Mouse (Mus musculus): Measurements from ENCODE around the gene Atp13a2. TPM values are rescaled to one million over a fixed set of nuclear protein-coding genes. Genes with fewer than 3 reads are reported as not detected.

Atp13a2 gene
- polyA plus RNA-seq (2014; fragmentation: Nextera tagmentation; extraction: Ambion mirVana) = 36.0 and 37.1 TPM in 2 replicates

- Histone ChIP-seq H3K27ac (ENCODE audit: low read length) (no peak within 1 kb of the TSS), H3K4me3 (ENCODE audit: low read depth, low read length) (peak within 1 kb of the TSS; percentile 89), H3K36me3 (ENCODE audit: control insufficient read depth, insufficient read depth, low read length) (no peaks in the 10 kb centered on the region), H3K9ac (replicated peaks; ENCODE audit: low read depth, low read length) (peak within 1 kb of the TSS; percentile 84), H3K4me1 (ENCODE audit: control insufficient read depth, insufficient read depth, low read length) (peaks cover 13% of the 10 kb centered on the region; the same call in 1 of the 2 replicates), H3K27me3 (ENCODE audit: control insufficient read depth, insufficient read depth, low read length) (no peaks in the 10 kb centered on the region), H3K4me2 (replicated peaks; ENCODE audit: low read depth, low read length) (peak within 1 kb of the TSS; percentile 83), H3K9me3 (ENCODE audit: control insufficient read depth, low read depth, low read length) (no peaks in the 10 kb centered on the region)
- under 1% methylated on average over 58 of the region's 58 CpGs for WGBS
- ATAC-seq (ENCODE audit: insufficient number of reproducible peaks, insufficient read depth, low FRiP score, low read depth) = peak; percentile 85
Measured at GRCm38 (mm10) chr4:140986711-140987395, at the start of gene Atp13a2. TSS of gene Atp13a2 (plus strand) at chr4:140986873.

- no peak for ATAC-seq (ENCODE audit: insufficient number of reproducible peaks, insufficient read depth, low FRiP score, low read depth)
- Histone ChIP-seq H3K36me3 (ENCODE audit: control insufficient read depth, insufficient read depth, low read length) (no peaks in the 10 kb centered on the region), H3K4me2 (replicated peaks; ENCODE audit: low read depth, low read length) (no peak overlapping the region), H3K27me3 (ENCODE audit: control insufficient read depth, insufficient read depth, low read length) (no peaks in the 10 kb centered on the region), H3K4me1 (ENCODE audit: control insufficient read depth, insufficient read depth, low read length) (no peaks in the 10 kb centered on the region), H3K9ac (replicated peaks; ENCODE audit: low read depth, low read length) (no peak overlapping the region), H3K4me3 (ENCODE audit: low read depth, low read length) (no peak overlapping the region), H3K27ac (ENCODE audit: low read length) (no peak overlapping the region), H3K9me3 (ENCODE audit: control insufficient read depth, low read depth, low read length) (no peaks in the 10 kb centered on the region)
- WGBS = 88% methylated on average over 12 of the region's 12 CpGs
Measured at GRCm38 (mm10) chr4:140944356-140944755, 42.3 kb upstream of the Atp13a2 start.

- Histone ChIP-seq H3K9me3 (ENCODE audit: control insufficient read depth, low read depth, low read length) (no peaks in the 10 kb centered on the region), H3K27me3 (ENCODE audit: control insufficient read depth, insufficient read depth, low read length) (no peaks in the 10 kb centered on the region), H3K4me2 (replicated peaks; ENCODE audit: low read depth, low read length) (no peak overlapping the region), H3K9ac (replicated peaks; ENCODE audit: low read depth, low read length) (no peak overlapping the region), H3K27ac (ENCODE audit: low read length) (no peak overlapping the region), H3K4me3 (ENCODE audit: low read depth, low read length) (no peak overlapping the region), H3K36me3 (ENCODE audit: control insufficient read depth, insufficient read depth, low read length) (no peaks in the 10 kb centered on the region), H3K4me1 (ENCODE audit: control insufficient read depth, insufficient read depth, low read length) (no peaks in the 10 kb centered on the region)
- ATAC-seq (ENCODE audit: insufficient number of reproducible peaks, insufficient read depth, low FRiP score, low read depth) = no peak
- 77% methylated on average over 5 of the region's 5 CpGs for WGBS
Measured at GRCm38 (mm10) chr4:140944961-140945442, 41.7 kb upstream of the Atp13a2 start.

GRCm38 (mm10) chr4:140945571-140945970 is 41.1 kb upstream of the Atp13a2 start:
- WGBS = 91% methylated on average over 4 of the region's 4 CpGs
- no peak overlapping the region for H3K9ac ChIP-seq (replicated peaks; ENCODE audit: low read depth, low read length)
- H3K36me3 ChIP-seq (ENCODE audit: control insufficient read depth, insufficient read depth, low read length) = no peaks in the 10 kb centered on the region
- H3K27ac ChIP-seq (ENCODE audit: low read length) = no peak overlapping the region
- no peaks in the 10 kb centered on the region for H3K4me1 ChIP-seq (ENCODE audit: control insufficient read depth, insufficient read depth, low read length)
- no peaks in the 10 kb centered on the region for H3K27me3 ChIP-seq (ENCODE audit: control insufficient read depth, insufficient read depth, low read length)
- no peak overlapping the region for H3K4me3 ChIP-seq (ENCODE audit: low read depth, low read length)
- no peaks in the 10 kb centered on the region for H3K9me3 ChIP-seq (ENCODE audit: control insufficient read depth, low read depth, low read length)
- no peak for ATAC-seq (ENCODE audit: insufficient number of reproducible peaks, insufficient read depth, low FRiP score, low read depth)
- H3K4me2 ChIP-seq (replicated peaks; ENCODE audit: low read depth, low read length) = no peak overlapping the region

GRCm38 (mm10) chr4:140946048-140946447 is 40.6 kb upstream of the Atp13a2 start:
- Histone ChIP-seq H3K4me2 (replicated peaks; ENCODE audit: low read depth, low read length) (no peak overlapping the region), H3K9ac (replicated peaks; ENCODE audit: low read depth, low read length) (no peak overlapping the region), H3K27ac (ENCODE audit: low read length) (no peak overlapping the region), H3K27me3 (ENCODE audit: control insufficient read depth, insufficient read depth, low read length) (no peaks in the 10 kb centered on the region), H3K36me3 (ENCODE audit: control insufficient read depth, insufficient read depth, low read length) (no peaks in the 10 kb centered on the region), H3K4me3 (ENCODE audit: low read depth, low read length) (no peak overlapping the region), H3K4me1 (ENCODE audit: control insufficient read depth, insufficient read depth, low read length) (no peaks in the 10 kb centered on the region), H3K9me3 (ENCODE audit: control insufficient read depth, low read depth, low read length) (no peaks in the 10 kb centered on the region)
- ATAC-seq (ENCODE audit: insufficient number of reproducible peaks, insufficient read depth, low FRiP score, low read depth) = no peak
- 45% methylated on average over 4 of the region's 4 CpGs for WGBS

- no peaks in the 10 kb centered on the region for H3K36me3 ChIP-seq (ENCODE audit: control insufficient read depth, insufficient read depth, low read length)
- no peaks in the 10 kb centered on the region for H3K9me3 ChIP-seq (ENCODE audit: control insufficient read depth, low read depth, low read length)
- no peaks in the 10 kb centered on the region for H3K27me3 ChIP-seq (ENCODE audit: control insufficient read depth, insufficient read depth, low read length)
- 62% methylated on average over 14 of the region's 14 CpGs for WGBS
- no peaks in the 10 kb centered on the region for H3K4me1 ChIP-seq (ENCODE audit: control insufficient read depth, insufficient read depth, low read length)
- H3K9ac ChIP-seq (replicated peaks; ENCODE audit: low read depth, low read length) = no peak overlapping the region
- no peak overlapping the region for H3K27ac ChIP-seq (ENCODE audit: low read length)
- ATAC-seq (ENCODE audit: insufficient number of reproducible peaks, insufficient read depth, low FRiP score, low read depth) = no peak
- H3K4me3 ChIP-seq (ENCODE audit: low read depth, low read length) = no peak overlapping the region
- H3K4me2 ChIP-seq (replicated peaks; ENCODE audit: low read depth, low read length) = no peak overlapping the region
Measured at GRCm38 (mm10) chr4:140946580-140947205, 40.0 kb upstream of the Atp13a2 start.

GRCm38 (mm10) chr4:140947487-140948440 is 38.9 kb upstream of the Atp13a2 start:
- Histone ChIP-seq H3K4me3 (ENCODE audit: low read depth, low read length) (no peak overlapping the region), H3K4me1 (ENCODE audit: control insufficient read depth, insufficient read depth, low read length) (no peaks in the 10 kb centered on the region), H3K9ac (replicated peaks; ENCODE audit: low read depth, low read length) (no peak overlapping the region), H3K9me3 (ENCODE audit: control insufficient read depth, low read depth, low read length) (no peaks in the 10 kb centered on the region), H3K27ac (ENCODE audit: low read length) (no peak overlapping the region), H3K4me2 (replicated peaks; ENCODE audit: low read depth, low read length) (no peak overlapping the region), H3K27me3 (ENCODE audit: control insufficient read depth, insufficient read depth, low read length) (no peaks in the 10 kb centered on the region), H3K36me3 (ENCODE audit: control insufficient read depth, insufficient read depth, low read length) (no peaks in the 10 kb centered on the region)
- WGBS = 76% methylated on average over 12 of the region's 12 CpGs
- no peak for ATAC-seq (ENCODE audit: insufficient number of reproducible peaks, insufficient read depth, low FRiP score, low read depth)

- Histone ChIP-seq H3K27ac (ENCODE audit: low read length) (no peak overlapping the region), H3K9ac (replicated peaks; ENCODE audit: low read depth, low read length) (no peak overlapping the region), H3K4me1 (ENCODE audit: control insufficient read depth, insufficient read depth, low read length) (no peaks in the 10 kb centered on the region), H3K4me3 (ENCODE audit: low read depth, low read length) (no peak overlapping the region), H3K4me2 (replicated peaks; ENCODE audit: low read depth, low read length) (no peak overlapping the region), H3K27me3 (ENCODE audit: control insufficient read depth, insufficient read depth, low read length) (no peaks in the 10 kb centered on the region), H3K36me3 (ENCODE audit: control insufficient read depth, insufficient read depth, low read length) (no peaks in the 10 kb centered on the region), H3K9me3 (ENCODE audit: control insufficient read depth, low read depth, low read length) (no peaks in the 10 kb centered on the region)
- no peak for ATAC-seq (ENCODE audit: insufficient number of reproducible peaks, insufficient read depth, low FRiP score, low read depth)
- WGBS = 79% methylated on average over 6 of the region's 6 CpGs
Measured at GRCm38 (mm10) chr4:140948481-140948880, 38.2 kb upstream of the Atp13a2 start.

Measured in stomach, embryonic 14.5 days (tissue).